Mouse (Mus musculus) thymus, postnatal 36 days (tissue): ENCODE results near the gene Olfr1135.

Experiments
- DNase-seq, 2 experiments: peaks; one replicate each; pipeline ENCODE4 v3.0.0; 2022; ENCODE audit warnings: mixed read lengths in 2 of 2

The Olfr1135 gene

GRCm38 (mm10) chr2:87673564-87673963 is at the start of gene Olfr1135:
Olfr1135 (minus strand) TSS chr2:87673664.
- DNase-seq = no peak

GRCm38 (mm10) chr2:87713079-87713478 is 39.6 kb upstream of the Olfr1135 start, which contains the start of gene Olfr1137:
Olfr1137 (minus strand) TSS chr2:87713179.
- no peak for DNase-seq

- DNase-seq = no peak
Measured at GRCm38 (mm10) chr2:87693847-87694246, 20.4 kb upstream of the Olfr1135 start, which contains the start of gene Olfr1136. Olfr1136 (minus strand) TSS chr2:87693947.

GRCm38 (mm10) chr2:87658360-87658759 is 15.1 kb downstream of the Olfr1135 start, which contains the start of gene Olfr1134:
Olfr1134 (minus strand) TSS chr2:87658460.
- DNase-seq = no peak

GRCm38 (mm10) chr2:87647274-87647673 is 26.2 kb downstream of the Olfr1135 start, which contains the start of gene Olfr1133:
Olfr1133 (minus strand) TSS chr2:87647374.
- DNase-seq = no peak

- DNase-seq = no peak
Measured at GRCm38 (mm10) chr2:87642441-87642840, 31.0 kb downstream of the Olfr1135 start.

- no peak for DNase-seq
Measured at GRCm38 (mm10) chr2:87637435-87637834, 36.0 kb downstream of the Olfr1135 start, which contains the start of gene Olfr1132. Olfr1132 (minus strand) TSS chr2:87637535.

- DNase-seq = no peak
Measured at GRCm38 (mm10) chr2:87626804-87627203, 46.7 kb downstream of the Olfr1135 start, which contains the start of gene Olfr1131. Olfr1131 (plus strand) TSS chr2:87627104.
